Mouse (Mus musculus) B cell, adult 62 days (primary cell): Measurements from ENCODE around the gene Naa35. TPM values are rescaled to one million over a fixed set of nuclear protein-coding genes. Genes with fewer than 3 reads are reported as not detected.

Source experiments
- total RNA-seq: library from RNA; stranded (reverse); gene quantifications from 4 replicates; pipeline ENCODE4 v1.2.4, GENCODE M21; 2023

Naa35 gene
- 56.5 to 67.1 TPM (median 63.9 TPM) in 4 replicates for total RNA-seq

DNA sequence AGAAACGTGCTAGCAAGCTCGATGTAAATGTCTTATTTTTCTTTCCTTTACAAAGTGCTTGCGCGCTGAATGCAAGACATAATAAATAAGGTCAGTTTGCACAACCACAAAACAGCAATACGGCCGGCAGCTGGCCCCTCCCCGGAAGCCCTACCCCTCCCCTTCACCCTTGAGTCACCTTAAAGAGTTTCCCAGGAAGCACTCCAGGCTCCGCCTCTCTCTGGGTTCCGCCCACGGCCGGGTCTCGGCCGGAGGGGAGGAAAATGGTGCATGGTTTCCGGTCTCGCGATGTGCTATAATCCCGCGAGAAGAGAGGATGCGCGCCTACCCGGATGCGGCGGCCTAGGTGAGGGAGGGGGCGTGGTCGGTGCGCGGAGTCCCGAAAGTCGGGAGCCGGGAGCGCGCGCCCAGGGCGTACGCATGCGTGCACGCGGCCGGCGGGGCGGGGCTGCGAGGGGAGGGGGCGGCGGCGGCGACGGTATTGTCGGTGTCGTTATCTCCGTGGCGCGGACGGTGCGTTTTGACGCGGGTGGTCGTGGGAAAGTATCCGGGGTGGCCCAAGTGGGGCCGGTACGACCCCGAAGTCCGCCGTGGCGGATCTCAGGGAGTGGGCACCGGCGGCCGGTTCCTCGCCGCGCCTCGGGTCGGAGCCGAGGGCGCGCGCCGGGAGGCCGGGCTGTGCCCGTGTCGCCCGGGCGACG, at the start of gene Naa35, which contains the start of gene Agtpbp1:
Gene Naa35 (plus strand): TSS at position 313 of the 701 bp plus-strand sequence.
Gene Agtpbp1 (minus strand): TSS at position 281 of the 701 bp plus-strand sequence.

GRCm38 (mm10) chr13:59675151-59676011, 90.3 kb downstream of the Naa35 start, which contains the start of gene Golm1:
Gene Golm1, minus strand, starts transcription at chr13:59675811.

Other genes starting within 250 kb of the Naa35 start
- 54.1 to 69.6 TPM (median 56.8 TPM) in 4 replicates for gene Agtpbp1, start within 50 bp of the Naa35 start, total RNA-seq
- gene Golm1, start 90.6 kb downstream of the Naa35 start, total RNA-seq: 19.5 to 26.9 TPM (median 20.3 TPM) in 4 replicates
- not detected in 4 replicates for gene 4921517D22Rik, start 108.8 kb downstream of the Naa35 start, total RNA-seq
- 0.09 TPM in 1 of 4 replicates, not detected in the others for gene Spata31d1a, start 125.1 kb downstream of the Naa35 start, total RNA-seq
- gene Spata31d1b, start 127.0 kb downstream of the Naa35 start, total RNA-seq: not detected in 4 replicates
- not detected in 4 replicates for gene Spata31d1d, start 146.5 kb downstream of the Naa35 start, total RNA-seq
- 0.17 to 0.18 TPM in 2 of 4 replicates, not detected in the others for gene 1700014D04Rik, start 161.5 kb downstream of the Naa35 start, total RNA-seq
- 93.6 to 97.7 TPM (median 94.8 TPM) in 4 replicates for gene Isca1, start 184.6 kb downstream of the Naa35 start, total RNA-seq
- gene Gm49354, start 197.0 kb downstream of the Naa35 start, total RNA-seq: not detected in 4 replicates
- gene Tut7, start 237.9 kb downstream of the Naa35 start, total RNA-seq: 266 to 273 TPM (median 269 TPM) in 4 replicates